Mouse (Mus musculus): Measurements from ENCODE around the gene Dab2ip.

The Dab2ip gene

GRCm38 (mm10) chr2:35736061-35736460 lies 178.0 kb downstream of the Dab2ip start:
- in situ Hi-C loops (cut with MseI, MboI) = loop anchor here (10.0 kb wide), 2 partner anchors 169 to 191 kb away; no protein-coding TSS in a partner anchor

DNA sequence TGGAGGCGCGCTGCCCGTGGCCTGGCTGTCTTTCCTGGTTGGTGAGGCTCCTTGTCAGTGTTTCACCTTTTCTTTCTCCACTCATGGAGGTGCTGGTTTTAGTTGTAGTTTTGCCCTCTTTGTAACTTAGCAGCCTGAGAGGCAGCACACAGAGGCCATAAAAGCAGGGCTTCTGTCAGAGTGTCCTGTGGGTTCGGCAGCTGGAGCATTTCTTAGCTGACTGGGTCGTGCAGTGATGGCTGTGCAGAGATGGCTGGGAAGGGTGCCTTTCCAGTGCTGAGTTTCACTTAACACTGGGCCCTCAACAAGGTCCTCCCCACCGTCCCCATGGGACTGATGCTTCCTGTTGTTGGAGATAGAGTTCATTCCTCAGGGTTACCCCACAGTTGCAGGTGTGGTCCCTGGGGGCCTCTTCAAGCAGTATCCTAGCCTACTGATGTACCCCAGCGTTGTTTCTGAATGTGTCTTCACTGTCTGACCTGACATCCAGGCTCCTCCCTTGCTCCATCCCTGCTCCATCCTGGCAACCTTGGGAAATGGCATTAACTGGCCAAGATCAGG lies 179.5 kb downstream of the Dab2ip start:
- in situ Hi-C loops (cut with MseI, MboI) = loop anchor here (10.0 kb wide), 2 partner anchors 167 to 193 kb away; no protein-coding TSS in a partner anchor

DNA sequence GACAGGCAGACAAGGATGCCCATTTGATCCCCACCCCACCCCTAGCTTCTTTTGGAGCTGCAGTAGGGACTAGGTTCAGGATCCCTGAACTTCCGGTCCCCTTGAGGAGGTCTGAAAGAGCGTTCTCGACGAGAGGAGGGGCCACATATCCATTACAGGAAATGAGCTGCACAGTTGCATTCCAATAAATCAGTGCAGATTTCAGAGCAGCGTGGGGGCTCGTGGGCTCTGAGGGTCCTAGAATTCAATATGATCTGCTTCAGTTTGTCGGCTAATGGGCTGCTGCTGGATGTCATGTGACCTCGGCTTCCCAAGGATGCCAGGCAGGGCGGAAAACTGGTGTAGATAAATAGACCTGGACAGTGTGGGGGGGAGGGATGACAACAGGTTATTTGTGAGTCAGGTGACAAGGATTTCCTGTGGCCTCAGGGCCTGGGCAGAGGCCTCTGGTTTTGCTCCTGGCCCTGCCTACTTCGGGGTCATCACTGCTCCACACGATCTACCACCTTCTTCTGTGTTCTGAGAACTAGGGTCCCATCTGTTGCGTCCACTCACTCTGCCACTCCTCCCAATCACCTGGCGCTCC lies 181.7 kb downstream of the Dab2ip start:
- in situ Hi-C loops (cut with MseI, MboI) = loop anchor here (10.0 kb wide), 3 partner anchors 165 to 195 kb away; no protein-coding TSS in a partner anchor

DNA sequence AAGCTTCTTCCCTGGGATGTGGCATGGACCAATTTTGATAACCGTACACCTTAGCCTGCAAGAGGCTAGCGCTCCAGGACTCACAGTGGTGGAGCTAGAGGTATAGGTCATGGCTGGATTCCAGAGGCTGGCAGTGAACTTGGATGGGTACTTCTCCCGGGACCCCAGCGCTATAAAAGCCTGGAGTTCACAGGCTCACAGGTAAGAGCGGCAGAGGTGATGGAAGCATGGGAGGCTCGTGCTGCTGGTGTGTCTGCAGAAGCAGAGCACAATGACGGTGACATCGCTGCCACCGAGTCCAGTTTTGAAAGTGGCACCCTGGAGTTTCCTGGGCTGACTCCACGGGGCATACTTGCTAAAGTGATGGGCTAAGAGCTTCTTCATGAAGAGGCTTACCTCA lies 187.8 kb downstream of the Dab2ip start:
- in situ Hi-C loops (cut with MseI, MboI) = loop anchor here in 1 of 2 experiments (10.0 kb wide), 1 partner anchor 179 kb away; no protein-coding TSS in a partner anchor

DNA sequence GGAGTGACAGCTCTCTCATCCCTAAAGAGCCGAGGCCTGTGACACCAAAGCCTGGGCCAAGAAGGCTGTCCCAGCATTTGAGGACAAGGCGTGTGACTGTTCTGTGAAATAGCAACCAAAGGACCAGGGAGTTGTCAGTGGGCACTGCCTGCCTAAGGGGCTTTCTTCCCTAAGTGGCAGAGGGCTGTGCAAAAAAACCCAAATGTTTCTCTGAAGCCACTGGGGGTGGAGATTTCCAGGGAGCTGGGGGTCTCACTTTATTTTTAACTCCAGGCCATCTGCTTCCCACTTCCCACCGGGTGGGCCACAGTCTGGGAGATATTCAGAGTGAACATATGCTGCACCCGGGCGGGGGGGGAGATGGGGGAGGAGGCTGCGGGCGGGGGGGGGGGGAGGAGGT lies 188.6 kb downstream of the Dab2ip start:
- in situ Hi-C loops (cut with MseI, MboI) = loop anchor here in 1 of 2 experiments (10.0 kb wide), 1 partner anchor 178 kb away; no protein-coding TSS in a partner anchor

- in situ Hi-C loops (cut with MseI, MboI) = loop anchor here in 1 of 2 experiments (10.0 kb wide), 1 partner anchor 177 kb away; no protein-coding TSS in a partner anchor
These were observed 189.4 kb downstream of the Dab2ip start for GRCm38 (mm10) chr2:35747371-35748035.

DNA sequence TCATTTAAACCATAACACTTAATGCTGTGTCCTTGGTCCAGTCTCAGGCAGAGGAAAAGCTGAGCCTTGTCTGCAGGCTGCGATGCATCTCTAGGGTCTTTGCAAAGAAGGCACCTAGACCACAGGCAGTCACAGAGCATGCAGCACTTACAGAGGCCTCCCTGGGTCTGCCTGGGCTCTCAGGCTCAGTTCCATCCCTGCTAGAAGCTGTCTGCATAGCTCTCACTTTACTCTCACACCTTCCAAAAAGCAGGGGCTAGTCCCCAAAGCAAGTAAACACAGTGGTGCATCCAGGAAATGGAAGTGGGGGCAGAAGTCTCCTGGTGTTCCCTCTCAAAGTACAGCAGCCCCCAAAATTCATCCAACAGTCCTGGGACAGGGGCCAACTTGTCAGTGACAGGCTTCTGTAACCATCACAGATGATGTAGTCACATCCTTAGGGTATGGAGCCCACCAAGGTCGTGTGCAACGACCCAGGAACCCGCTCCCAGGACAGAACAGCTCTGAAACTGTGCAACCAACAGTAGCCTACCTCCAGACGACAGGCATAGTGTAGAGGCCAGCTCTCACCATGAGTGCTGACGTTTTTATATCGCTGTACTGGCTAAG lies 192.6 kb downstream of the Dab2ip start:
- in situ Hi-C loops (cut with MseI, MboI) = no loop called here

DNA sequence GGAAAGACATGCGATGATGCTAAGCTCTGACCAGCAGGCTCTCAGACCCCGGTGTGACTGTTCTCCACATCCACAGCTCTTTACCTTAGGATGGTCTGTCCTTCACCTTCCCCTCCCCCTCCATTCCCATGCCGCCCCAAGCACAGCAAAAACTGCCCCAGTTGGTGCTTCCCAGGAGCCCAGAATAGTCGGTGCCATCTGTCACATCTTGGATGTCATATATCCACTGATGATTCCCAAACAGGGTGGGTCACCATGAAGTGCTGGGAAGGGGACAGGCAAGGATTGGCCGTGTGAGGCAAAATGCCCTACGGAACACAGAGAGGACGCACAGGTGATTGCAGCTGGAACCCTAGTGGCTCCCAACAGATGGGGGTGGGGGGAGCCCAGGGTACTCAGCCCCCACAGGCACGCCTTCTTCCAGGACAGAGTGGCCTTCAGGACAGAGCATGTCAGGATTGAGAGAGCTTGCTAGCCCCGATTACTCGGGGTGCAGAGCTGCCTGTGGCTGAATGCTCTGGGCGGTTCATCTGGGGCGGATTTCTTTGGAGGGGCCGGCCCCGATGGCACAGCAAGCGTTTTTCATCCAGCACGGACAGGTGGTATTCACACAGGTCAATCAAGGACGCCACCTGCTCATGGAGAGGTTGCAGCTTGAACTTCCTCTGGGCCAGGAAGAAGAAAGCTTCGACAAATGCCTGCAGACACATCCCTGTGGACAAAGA lies 193.9 kb downstream of the Dab2ip start:
- in situ Hi-C loops (cut with MseI, MboI) = no loop called here

- in situ Hi-C loops (cut with MseI, MboI) = no loop called here
These were observed 198.4 kb downstream of the Dab2ip start for GRCm38 (mm10) chr2:35756467-35756866.

- in situ Hi-C loops (cut with MseI, MboI) = no loop called here
These were observed 202.3 kb downstream of the Dab2ip start for GRCm38 (mm10) chr2:35760352-35760751.

DNA sequence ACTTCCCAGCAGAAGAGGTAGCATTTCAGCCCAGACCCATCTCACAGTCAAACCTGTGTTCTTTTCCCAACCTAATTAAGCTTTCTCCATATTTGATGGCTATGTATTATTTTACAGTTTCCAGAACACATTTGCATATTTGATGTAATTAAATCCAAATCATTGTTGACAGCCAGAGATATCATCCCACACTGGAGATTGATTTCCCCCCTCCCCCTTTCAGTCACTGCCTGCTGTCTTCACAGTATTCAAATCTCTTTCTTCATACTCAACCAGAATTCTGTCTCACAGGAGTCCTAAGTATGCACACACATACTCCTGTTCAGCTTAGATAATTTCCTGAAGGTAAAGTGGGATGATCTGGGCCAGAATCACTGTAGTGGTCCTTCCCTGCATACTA lies 202.8 kb downstream of the Dab2ip start:
- in situ Hi-C loops (cut with MseI, MboI) = no loop called here

GRCm38 (mm10) chr2:35761458-35761857 lies 203.4 kb downstream of the Dab2ip start:
- in situ Hi-C loops (cut with MseI, MboI) = no loop called here

DNA sequence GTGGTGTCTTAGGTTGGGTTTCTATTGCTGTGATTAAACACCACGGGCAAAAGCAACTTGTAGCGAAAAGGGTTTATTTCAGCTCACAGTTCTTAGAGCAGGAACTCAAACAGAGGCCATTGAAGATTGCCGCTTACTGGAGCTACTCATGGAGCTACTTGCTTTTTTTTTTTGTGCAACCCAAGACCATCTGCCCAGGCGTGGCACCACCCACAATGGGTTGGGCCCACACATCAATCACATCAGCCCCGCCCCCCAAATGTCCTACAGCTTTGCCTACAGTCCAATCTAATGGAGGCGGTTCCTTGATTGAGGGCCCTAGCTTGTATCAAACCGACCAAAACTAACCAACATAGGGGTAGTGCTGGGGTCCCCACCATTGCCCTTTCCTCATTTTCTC lies 205.8 kb downstream of the Dab2ip start:
- in situ Hi-C loops (cut with MseI, MboI) = no loop called here

DNA sequence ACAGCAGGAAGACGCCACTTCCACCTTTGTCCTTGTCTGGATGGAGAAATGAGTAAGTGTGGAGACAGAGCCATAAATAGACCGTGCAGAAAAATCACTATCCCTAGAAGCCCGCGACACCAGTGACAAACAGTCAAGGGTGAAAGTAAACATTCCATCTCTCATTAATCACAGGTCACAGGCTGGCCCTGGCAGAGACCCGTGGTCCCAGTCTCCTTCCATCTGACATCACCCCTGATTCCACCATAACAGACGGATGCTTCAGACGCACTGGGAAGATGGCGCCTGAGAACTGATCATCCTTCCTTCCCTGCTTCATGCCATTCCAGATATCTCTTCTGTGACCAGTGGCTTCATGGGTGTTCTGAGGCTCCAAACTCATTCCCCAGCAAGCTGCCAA lies 206.3 kb downstream of the Dab2ip start:
- in situ Hi-C loops (cut with MseI, MboI) = no loop called here

DNA sequence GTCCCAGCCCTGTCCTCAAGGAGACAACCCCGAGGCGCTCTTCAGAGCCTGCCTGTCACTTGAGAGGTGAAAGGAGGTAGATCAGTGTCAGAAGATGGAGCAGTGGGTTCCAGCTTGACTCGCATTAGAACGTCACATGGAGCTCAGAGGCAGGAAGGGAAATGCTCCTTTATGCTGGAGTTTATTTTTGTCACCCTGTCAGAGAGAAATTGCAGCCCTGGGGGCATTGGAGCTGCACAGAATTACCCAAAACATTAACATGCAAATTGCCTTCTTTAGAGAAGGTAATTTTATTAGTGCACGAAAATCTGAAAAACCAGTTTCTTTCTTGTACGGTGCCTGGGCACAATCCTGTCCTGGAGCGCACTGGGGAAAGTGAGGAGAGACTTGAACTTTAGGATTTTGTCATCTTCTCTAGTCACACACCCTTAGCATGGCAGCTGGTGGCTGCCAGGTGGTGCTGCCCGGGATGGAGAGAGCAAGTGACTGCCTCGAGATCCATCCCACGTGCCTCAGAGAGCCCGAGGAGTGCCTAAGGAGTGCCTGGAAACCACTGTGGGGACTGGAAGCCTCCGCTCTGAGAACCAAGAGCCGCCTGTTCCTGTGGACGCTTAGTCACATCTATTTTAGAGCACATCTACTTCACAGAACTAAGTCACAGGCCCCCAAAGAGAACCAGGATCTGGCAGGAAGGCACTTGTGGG lies 209.9 kb downstream of the Dab2ip start:
- in situ Hi-C loops (cut with MseI, MboI) = no loop called here

- in situ Hi-C loops (cut with MseI, MboI) = no loop called here
These were observed 210.6 kb downstream of the Dab2ip start for GRCm38 (mm10) chr2:35768538-35769238.

DNA sequence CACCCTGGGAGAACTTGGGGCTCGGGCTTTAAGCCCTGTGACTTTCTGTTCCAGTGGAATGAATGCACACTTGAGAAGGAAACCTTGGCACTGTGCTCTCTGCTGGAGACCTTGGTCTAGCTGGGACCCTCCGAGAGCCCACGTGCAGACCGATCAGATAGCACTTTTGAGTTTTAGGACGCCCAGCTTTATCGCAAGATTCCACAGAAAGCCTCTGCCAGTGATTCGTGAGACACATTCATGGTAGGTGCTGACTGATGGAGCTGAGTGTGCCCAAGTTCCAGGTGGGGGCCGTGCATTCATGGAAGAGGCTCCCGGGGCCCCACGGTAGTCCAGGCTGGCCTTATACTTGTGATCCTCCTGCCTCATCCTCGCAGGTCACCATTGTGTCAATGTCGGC lies 211.3 kb downstream of the Dab2ip start:
- in situ Hi-C loops (cut with MseI, MboI) = no loop called here

- in situ Hi-C loops (cut with MseI, MboI) = no loop called here
These were observed 212.5 kb downstream of the Dab2ip start for GRCm38 (mm10) chr2:35770541-35770940.

- in situ Hi-C loops (cut with MseI, MboI) = no loop called here
These were observed 217.6 kb downstream of the Dab2ip start for GRCm38 (mm10) chr2:35775651-35776055.

GRCm38 (mm10) chr2:35776935-35777334 lies 218.9 kb downstream of the Dab2ip start:
- in situ Hi-C loops (cut with MseI, MboI) = no loop called here
